Mouse (Mus musculus) liver, embryonic 13.5 days (tissue): ENCODE results near the gene Ezh2. TPM values are rescaled to one million over a fixed set of nuclear protein-coding genes. Genes with fewer than 3 reads are reported as not detected.

Experiments
- polyA plus RNA-seq: library from polyadenylated mRNA; unstranded; fragments of >200 nt; fragmentation: Nextera tagmentation; extraction: Ambion mirVana; gene quantifications from 2 replicates; pipeline ENCODE4 v1.2.1, GENCODE M21; 2015

The Ezh2 gene
- polyA plus RNA-seq, 1 experiment from 2014 or later = 66.7 TPM

Other genes with a start within 250 kb of the Ezh2 start
- gene Cul1, start 141.9 kb downstream of the Ezh2 start, polyA plus RNA-seq = 75.4 and 87.7 TPM in 2 replicates
- 117 and 141 TPM in 2 replicates for gene Pdia4, start 218.1 kb upstream of the Ezh2 start, polyA plus RNA-seq
- 0.61 and 0.70 TPM in 2 replicates for gene Zfp786, start 235.5 kb upstream of the Ezh2 start, polyA plus RNA-seq
- gene Zfp398, start 240.3 kb upstream of the Ezh2 start, polyA plus RNA-seq = 2.2 TPM in 2 replicates